Mouse (Mus musculus): Measurements from ENCODE around the gene Dnm3. TPM values are rescaled to one million over a fixed set of nuclear protein-coding genes. Genes with fewer than 3 reads are reported as not detected.
"Not testable (repeated sequence)": the region's sequence is repeated elsewhere in the genome, so short reads cannot be mapped to it uniquely, and the experiment has no call there.

Gene Dnm3
- total RNA-seq, 2 experiments from 2014 or later = 107 to 110 TPM

DNA sequence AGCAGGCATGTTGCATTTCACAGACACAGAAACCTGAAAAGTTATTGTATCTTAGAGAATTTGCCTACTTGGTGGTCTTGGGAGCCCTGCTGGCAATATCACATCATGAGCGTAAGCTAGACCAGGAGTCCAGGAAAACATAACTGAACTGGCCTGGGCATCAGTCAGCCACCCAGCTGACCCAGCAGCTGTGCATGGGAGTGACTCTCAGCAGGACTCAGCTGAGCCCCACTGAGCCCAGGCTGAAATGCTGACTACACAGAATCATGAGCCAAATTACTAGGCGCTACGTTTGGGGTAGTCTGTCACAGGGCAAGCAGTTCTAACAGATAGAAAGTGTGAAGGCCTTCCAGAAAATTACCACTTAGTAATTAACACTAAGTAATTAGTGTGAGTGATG is 41.2 kb downstream of the Dnm3 start:
- intact Hi-C loops (cut with DNase I) = no loop called here
- DNase-seq = peak; percentile 46

DNA sequence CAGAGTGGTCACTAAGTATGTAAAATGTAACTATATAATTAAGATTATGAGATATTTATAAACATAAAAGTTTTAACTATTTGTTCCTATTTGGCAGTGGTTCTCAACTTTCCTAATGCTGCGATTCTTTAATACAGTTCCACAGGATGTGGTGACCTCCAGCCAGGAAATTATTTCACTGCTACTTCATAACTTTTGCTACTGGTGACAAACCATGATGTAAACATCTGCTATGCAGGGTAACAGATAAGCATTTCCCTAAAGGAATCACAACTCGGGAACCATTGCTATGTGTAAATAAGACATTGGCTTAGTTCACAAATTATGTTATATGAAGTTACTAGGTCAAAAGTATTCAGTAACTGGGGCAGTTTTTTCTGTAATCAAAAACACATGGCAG is 48.9 kb downstream of the Dnm3 start:
- intact Hi-C loops (cut with DNase I) = no loop called here
- DNase-seq = no peak

DNA sequence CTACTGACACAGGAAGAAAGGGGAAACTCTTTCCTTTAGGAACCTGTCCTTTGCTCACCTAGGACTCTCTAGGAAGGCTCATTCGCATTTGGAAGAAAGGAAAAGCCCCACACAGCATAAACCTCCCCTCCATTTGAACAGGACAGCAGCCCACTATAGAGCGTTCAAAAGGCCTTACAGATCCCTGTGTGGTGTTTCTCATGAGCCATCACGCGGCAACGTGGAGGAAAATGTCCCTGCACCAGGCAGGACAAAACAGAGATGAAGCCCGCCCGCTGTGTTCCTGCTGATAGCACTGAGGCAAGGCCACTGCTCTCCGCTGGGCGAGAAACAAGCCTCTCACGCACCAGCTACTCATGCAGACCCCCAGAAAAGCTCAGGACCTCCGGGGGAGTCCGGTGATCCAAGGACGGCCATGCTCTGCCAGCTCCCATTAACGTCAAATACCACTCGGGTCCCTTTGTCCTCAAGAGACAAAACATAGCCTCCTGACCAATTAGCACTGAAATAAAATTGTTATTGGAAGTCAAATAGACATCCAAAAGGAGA is 51.8 kb downstream of the Dnm3 start:
- DNase-seq = peak; percentile 29
- intact Hi-C loops (cut with DNase I) = no loop called here

DNA sequence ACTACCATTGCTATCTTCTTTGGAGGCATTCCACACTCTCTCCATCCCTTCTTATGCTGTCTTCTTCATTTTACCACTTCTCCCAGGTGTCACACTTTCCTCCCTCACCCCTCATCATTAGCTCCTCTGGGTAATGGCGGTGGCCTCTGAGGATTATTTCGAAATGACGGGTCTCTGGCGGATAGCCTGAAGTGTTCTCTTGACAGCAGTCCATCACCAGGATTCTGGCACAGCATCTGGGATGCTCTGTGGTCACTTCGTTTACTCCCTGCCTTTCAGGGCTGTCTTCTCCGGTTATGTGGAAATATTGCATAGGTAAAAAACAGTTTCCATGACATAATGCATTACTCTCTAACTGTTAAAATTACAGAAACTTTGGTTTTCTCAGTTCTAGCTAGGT is 55.0 kb downstream of the Dnm3 start:
- intact Hi-C loops (cut with DNase I) = no loop called here
- DNase-seq = no peak

DNA sequence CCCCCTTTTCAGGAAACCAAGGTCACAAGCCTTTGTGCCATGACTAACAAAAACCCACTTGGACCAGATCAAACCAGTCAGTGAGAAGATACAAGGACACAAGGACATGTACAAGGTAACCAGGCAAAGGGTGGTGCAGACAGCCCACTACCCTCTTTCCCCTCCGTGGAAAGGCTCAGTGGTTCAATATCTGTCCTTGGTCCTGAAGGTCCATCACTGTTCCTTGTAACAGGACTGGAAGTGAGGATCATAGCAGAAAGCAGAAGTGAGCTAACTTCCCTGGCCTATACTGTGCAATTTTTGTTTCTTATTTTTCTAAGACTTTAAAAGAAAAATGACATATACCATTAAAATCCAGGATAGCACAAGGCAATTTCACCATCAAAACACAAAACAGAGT is 64.0 kb downstream of the Dnm3 start:
- no peak for DNase-seq
- intact Hi-C loops (cut with DNase I) = no loop called here

DNA sequence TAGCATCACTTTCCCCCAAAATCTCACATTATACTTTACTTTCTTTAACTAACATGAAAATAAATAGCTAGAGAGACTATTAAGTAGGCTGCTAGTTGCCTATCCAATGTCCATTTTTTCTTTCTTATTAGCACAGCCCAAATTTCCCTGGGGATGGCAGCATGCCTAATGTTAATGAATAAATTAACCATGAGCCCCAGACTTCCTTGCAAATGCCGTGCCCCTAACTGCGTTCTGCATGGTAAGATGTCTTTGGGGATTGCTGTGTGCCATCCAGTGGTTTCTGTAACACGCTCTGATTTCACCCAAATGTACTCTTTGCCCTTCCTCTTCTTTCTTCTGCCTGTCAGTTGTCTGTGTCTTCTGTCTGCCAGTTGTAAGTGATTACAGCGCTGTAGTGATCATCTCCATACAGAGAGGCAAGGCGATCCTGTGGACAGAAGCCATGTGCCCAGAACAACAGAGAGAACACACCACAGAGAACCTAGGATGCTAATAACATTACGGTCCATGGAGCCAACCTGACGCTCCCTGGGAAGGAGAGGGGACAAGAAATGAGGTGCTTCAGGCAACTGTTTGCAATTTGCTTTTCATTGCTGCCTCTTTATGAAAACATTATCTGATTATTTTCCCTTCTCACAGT is 64.9 kb downstream of the Dnm3 start:
- intact Hi-C loops (cut with DNase I) = no loop called here

DNA sequence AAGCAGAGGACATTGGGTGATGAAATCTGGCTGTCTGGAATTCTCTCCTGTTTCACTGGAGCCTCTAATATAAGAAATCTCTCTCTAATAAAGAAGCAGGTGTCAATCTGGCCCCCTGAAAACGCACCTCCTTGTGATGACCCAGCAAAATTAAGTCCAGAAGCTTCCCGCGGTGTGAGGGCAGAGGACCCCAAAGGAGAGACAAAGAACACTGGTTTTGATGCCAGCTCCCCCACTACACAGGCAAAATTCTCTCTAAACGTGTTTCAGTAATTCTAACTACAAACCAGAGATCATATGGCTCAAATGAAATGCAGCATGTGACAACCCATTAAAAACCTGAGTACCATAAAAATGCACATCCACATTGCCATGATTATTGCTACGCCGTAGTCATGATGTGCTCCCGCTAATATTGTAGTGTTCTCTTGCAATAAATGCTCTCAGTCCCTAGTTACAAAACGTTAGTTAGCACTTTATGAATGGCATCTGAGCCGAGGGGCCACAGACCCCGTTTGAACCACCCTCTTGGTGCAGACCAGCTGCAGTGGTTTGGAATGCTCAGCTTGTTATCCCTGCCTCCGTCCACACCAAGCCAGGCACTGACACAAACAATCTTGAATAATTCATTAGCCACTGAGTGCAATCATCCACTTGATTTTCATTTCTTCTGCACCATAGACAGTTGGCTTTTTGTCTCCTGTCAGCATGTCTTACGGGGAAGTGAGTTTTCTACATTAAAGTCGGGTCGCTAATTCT is 67.4 kb downstream of the Dnm3 start:
- intact Hi-C loops (cut with DNase I) = no loop called here
- DNase-seq = peak; percentile 11

More for the DNA sequence above, 64.9 kb downstream of the Dnm3 start:
- DNase-seq = peak; percentile 18

DNA sequence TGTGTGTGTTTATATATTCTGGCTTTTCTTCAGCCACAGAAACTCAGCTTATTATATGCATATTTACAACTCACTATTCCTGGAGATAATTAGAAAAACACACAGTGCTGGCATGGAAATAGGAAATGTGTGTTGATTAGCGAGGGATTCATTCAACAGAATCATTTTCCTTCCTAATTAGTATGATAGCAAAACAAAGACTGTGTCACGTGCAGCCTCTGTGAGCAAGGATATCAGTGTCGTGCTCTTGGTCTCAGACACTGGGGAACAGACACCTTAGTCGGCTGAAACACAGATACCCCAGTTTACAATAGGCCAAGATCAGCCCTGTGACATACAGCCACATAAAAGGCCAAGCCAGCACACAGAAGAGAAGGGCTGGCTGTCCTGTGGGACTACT is 83.3 kb downstream of the Dnm3 start:
- DNase-seq = no peak
- intact Hi-C loops (cut with DNase I) = no loop called here

DNA sequence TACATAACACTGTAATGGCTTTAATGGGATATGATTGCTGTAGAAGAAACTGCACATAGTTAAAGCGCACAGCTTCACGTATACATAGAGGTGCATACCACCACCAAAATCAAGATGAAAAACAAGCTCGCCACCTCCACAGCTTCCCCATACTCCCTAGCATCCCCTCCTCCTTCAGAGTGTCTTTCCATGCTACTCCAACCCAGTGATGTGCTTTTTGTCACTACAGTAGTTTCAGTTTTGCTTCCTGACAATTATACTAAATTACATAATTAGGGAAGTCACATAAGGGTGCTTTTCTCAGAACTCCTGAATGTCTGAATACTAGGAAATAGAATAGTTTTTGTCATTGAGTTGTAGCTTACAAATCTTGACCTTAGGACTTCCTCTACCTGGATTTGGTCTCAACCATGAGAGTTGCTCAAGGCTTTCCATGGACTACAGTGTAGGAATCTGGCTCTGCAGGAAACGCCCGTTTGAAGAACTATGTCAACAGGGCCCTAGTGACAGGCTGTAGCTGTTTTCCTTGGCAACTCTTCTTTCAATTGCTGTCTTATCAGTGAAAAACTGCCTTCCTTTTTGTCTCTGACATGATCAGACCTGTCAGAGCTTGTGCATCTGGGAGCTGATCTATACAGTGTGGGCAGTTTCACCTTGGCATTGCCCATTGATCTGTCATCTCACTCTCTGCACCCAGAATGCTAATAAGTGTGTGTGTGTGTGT is 89.2 kb downstream of the Dnm3 start:
- intact Hi-C loops (cut with DNase I) = no loop called here
- DNase-seq = no peak

DNA sequence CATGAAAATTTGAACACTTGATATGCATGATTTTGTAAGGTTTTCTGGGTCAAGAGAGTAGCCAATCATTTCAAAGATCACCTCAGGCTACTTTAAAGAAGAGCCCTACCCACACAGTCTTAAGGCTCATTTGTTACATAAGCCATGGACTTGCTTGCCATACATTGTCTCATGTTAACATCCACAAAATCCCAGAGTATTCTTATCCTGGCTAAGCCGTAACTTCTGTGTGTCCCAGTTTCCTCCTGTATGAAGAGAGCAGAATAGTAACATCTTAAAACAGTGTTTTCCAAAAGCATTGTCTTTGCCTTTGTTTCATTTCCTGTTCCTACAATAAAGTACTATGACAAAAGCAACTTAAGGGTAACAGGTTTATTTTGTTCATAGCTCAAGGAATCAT is 104.8 kb downstream of the Dnm3 start:
- intact Hi-C loops (cut with DNase I); DNase-seq: not testable (repeated sequence)

DNA sequence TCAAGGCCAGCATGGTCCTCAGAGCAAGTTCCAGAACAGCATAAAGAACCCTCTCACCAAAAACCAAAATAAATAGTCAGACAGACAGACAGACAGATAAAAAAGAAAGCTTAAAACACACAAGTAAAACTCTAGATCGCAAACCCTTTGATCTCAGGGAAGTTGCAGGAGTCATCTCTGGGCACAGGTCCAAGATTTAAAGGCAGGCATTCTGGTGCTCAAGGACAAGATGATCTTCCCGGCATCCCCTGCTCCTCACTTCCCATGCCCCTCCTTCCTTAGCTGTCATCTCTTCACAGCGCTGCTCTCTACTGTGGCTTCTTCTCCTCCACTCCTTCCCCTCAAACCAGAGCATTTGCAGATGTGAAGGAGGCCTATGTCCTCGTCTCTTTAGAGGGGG is 108.1 kb downstream of the Dnm3 start:
- no peak for DNase-seq
- intact Hi-C loops (cut with DNase I) = loop anchor here (10.0 kb wide), 1 partner anchor 105 kb away; the partner anchor contains the start of gene Dnm3

DNA sequence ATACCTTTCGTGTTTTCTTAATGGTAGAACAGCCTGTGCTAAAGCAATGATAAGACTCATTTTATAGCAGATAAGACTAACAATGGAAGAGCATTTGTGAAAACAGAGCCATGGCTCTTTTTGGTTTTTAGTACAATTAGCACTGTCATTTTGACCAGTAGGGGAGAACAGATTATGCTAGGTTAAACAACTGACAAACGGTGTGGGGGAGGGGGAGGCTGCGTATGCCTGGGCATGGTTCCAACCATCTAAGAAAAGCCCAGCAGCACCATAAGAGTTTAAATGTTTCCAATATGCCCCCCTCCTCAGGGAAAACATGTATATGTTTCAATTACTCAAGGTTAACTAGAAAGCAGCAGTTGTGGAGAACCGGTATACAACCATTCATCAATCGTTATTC is 115.9 kb downstream of the Dnm3 start:
- intact Hi-C loops (cut with DNase I) = loop anchor here (10.0 kb wide), 1 partner anchor 113 kb away; the partner anchor contains the start of gene Dnm3
- peak; percentile 55 for DNase-seq

DNA sequence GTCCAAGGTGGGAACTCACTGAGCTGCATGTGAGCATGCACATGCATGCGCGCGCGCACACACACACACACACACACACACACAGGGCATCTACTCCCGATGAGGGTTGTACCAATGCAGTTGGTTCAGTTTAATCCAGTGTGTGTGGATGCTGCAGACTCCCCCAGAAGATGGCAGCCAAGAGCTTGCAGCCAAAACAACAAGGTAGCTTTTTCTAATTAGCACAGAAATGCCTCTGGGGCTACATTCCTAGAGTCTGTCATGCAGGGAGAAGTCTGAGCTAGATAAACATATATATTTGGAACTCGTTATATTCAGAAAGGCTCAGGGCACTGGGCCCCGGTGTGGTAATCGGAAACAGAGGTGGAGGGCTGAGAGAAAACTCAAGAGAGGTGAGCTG is 118.6 kb downstream of the Dnm3 start:
- intact Hi-C loops (cut with DNase I) = loop anchor here (10.0 kb wide), 1 partner anchor 176 kb away; no protein-coding TSS in a partner anchor
- peak; percentile 52 for DNase-seq

DNA sequence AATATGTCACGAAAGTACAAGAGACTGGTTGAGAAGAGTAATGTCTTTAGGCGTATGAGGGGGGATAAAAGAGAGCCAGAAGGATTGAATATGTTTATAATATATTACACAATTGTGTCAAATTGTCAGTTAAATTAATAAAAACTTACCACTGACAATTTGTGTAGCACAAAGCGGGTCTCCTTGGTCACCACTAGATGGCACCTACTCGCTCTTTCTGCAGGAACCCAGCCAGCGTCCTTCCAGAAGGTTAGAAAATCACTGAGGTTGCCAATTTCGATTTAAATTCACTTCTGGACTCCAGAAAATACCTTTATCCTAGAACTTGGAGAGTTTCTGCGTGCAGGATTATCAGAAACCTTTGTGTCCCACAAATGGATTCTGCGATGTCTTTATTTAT is 119.8 kb downstream of the Dnm3 start:
- DNase-seq = peak; percentile 48
- intact Hi-C loops (cut with DNase I) = loop anchor here (10.0 kb wide), 1 partner anchor 177 kb away; no protein-coding TSS in a partner anchor

DNA sequence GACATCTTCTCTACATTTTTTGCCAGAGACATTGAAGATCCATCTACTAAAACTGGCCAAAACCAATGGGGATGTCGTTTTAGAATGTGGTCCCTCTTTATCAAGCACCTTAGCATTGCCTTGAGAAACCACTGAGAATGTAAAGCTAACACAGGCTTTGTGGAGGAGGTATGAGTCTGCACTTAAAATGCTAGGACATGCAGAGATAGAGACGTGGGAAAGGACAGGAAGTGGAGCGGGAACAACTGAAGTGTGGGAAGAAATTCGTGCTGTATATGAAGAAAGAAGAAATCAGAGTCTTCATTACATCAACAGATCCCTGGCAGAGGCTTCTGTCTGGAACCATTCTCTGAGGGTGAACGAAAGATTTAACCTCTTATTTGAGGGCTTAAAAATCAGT is 121.4 kb downstream of the Dnm3 start:
- intact Hi-C loops (cut with DNase I) = loop anchor here (10.0 kb wide), 1 partner anchor 178 kb away; no protein-coding TSS in a partner anchor

DNA sequence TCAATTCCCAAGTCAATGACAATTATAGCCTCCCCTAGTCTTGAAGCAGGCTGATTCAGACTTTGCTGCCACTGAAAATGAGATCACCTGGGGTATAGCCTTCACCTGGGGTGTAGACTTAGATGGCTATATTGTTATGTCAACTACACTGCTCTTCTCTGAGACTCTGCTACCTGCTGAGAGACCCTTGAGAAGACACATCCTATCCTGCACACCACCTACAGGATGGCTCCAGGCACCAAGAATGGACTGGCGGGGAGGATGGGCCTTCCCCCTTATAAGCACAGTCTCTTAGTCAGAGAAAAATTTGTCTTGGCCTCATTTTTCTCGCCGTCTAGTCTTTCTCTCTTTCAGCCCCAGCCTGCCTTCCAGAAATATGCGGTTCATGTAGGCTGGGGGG is 123.1 kb downstream of the Dnm3 start:
- intact Hi-C loops (cut with DNase I) = loop anchor here (10.0 kb wide), 1 partner anchor 180 kb away; no protein-coding TSS in a partner anchor
- DNase-seq = no peak

More for the DNA sequence above, 121.4 kb downstream of the Dnm3 start:
- DNase-seq = no peak

DNA sequence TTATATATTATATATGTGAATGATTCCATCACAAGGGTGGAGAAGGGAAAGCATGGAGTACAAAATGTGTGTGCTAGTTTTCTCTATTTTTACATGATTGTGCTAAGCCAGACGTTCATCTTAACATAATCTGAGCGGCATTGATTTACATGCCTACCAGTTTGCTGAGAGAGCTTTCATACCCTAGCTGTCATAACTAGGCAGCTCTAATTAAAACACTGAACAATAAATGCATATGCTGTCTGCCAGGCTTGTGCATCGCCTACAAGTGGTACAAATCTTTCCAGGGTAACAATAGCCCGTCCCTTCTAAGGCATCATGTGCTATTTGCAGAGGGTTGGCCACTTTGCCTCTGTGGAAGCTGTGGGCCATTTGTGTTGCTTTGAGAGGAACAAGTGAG is 124.0 kb downstream of the Dnm3 start:
- intact Hi-C loops (cut with DNase I) = loop anchor here (10.0 kb wide), 1 partner anchor 181 kb away; no protein-coding TSS in a partner anchor
- DNase-seq = no peak

DNA sequence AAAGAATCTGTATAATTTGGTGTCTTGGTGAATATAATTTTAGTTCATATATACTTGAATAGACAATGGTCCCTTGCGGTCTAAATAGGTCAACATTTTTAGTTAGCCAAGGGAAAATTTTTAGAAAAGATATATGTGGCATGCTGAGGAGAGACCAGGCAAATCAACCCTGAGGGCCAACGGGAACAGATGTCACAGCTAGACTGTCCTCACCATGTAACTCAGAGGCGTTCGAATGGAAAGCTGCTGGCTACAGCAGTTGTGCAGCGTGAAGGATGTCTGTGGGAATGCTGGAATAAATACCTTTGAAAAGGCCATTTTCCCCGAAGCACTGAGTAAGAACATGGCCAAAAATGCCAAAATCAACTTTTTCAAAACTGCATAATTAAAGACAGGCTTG is 128.5 kb downstream of the Dnm3 start:
- no peak for DNase-seq
- intact Hi-C loops (cut with DNase I) = no loop called here

DNA sequence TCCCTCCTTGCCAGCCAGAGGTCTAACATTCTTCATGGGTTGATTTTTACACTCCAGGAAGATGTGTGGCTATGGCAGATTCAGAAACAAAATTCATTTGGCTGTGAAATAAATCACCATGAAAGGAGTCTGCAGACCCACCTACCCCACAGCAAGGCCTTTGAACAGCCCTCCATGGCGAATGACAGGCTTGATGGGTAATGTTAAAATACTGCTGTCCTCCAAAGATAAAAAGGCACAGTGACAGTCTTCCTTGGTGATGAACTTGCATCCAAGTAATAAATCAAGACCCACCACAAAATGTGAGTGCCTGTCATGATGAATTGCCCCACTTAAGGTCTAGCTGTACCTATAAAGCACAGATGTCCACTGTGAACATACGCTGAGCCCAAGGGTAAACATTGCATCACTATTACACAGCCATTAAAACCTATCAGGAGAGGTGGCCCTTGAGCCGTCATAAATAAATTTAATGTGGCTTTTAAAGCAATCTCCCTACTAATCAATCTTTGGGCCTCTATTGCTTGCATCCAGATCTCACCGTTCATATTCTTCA is 131.3 kb downstream of the Dnm3 start:
- DNase-seq = no peak
- intact Hi-C loops (cut with DNase I) = no loop called here

DNA sequence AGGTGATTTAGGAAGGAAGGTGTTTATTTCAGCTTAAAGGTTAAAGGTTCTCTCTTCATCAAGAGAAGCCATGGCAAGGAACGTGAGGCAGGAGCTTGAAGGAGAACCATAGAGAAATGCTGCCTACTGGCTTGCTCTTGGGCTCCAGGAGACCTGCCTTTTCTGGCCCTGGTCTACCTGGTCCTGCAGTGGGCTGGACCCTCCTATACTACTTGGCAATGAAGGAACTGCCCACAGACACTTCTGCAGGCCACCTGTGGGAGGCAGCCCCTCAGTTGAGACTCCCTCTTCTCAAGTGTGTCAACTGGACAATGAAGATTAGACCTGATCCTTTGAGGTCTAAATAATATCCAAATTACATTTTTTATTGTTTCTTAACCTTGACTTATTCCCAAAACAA is 140.7 kb downstream of the Dnm3 start:
- intact Hi-C loops (cut with DNase I) = no loop called here

DNA sequence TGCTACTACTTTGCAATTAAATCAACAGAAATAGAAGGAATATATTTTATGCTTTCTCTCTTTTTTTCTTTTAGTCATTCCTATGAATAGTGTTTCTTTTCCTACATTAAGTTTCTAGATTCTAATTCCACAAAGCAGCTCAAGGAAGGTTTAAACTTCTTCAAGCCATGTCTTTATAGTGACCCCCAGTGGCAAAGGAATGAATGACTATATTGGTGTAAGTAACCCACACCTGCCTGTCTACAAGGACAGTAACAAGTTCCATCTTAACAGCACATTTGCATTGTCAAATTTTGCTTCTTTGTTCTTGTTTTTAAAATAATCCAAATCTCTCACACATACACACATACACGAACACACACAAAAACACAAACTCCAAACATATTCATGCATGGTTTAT is 141.2 kb downstream of the Dnm3 start:
- DNase-seq = no peak
- intact Hi-C loops (cut with DNase I) = no loop called here

More for the DNA sequence above, 140.7 kb downstream of the Dnm3 start:
- DNase-seq = no peak
